Mouse (Mus musculus) embryonic fibroblast, embryonic 13.5 days (primary cell): ENCODE data around the gene Erbb3. TPM values are rescaled to one million over a fixed set of nuclear protein-coding genes. Genes with fewer than 3 reads are reported as not detected.
"Not testable (repeated sequence)": the region's sequence is repeated elsewhere in the genome, so short reads cannot be mapped to it uniquely, and the experiment has no call there.

ENCODE experiments used
- H3K27ac ChIP-seq: 2 replicates; pipeline ENCODE4 v1.5.1; 2012; ENCODE audit warnings: low read length, control low read depth, inconsistent platforms; ENCODE audit not compliant: insufficient read depth
- H3K4me1 ChIP-seq: 2 replicates; pipeline ENCODE4 v1.6.1; 2011; ENCODE audit warnings: low read length; ENCODE audit not compliant: control insufficient read depth, insufficient read depth
- H3K4me3 ChIP-seq: 2 replicates; pipeline ENCODE4 v1.5.1; 2011; ENCODE audit warnings: mild to moderate bottlenecking, control low read depth, low read length; ENCODE audit not compliant: insufficient read depth
- CTCF ChIP-seq: IDR thresholded peaks from 2 replicates; pipeline ENCODE4 v1.5.1; 2011; ENCODE audit warnings: mild to moderate bottlenecking, control low read depth, low read length, moderate library complexity, borderline replicate concordance; ENCODE audit not compliant: insufficient read depth
- POLR2A ChIP-seq: IDR thresholded peaks from 2 replicates; pipeline ENCODE4 v1.6.1; 2011; ENCODE audit warnings: low read depth, mild to moderate bottlenecking, control low read depth, low read length, moderate library complexity
- polyA plus RNA-seq: library from polyadenylated mRNA; stranded (reverse); fragments of >200 nt; gene quantifications from 2 replicates; pipeline ENCODE4 v1.2.4, GENCODE M21; 2011; ENCODE audit warnings: low read depth; ENCODE audit not compliant: missing spikeins, insufficient read length

Erbb3 gene
- polyA plus RNA-seq, 1 experiment, result 0.70 TPM

- TF ChIP-seq CTCF (no peak), POLR2A (no peak; the same call in 1 of the 2 replicates)
- peak overlapping the region; percentile 88 for H3K4me3 ChIP-seq
- H3K4me1 ChIP-seq, result no peaks in the 10 kb centered on the region
- H3K27ac ChIP-seq, result no peak overlapping the region
Measured at GRCm38 (mm10) chr10:128625287-128625894, 35.9 kb upstream of the Erbb3 start.

GRCm38 (mm10) chr10:128623106-128623613 is 33.7 kb upstream of the Erbb3 start:
- H3K4me1 ChIP-seq, H3K4me3 ChIP-seq, H3K27ac ChIP-seq: not testable (repeated sequence)
- TF ChIP-seq POLR2A, result peak; percentile 43; the same call in 1 of the 2 replicates

- H3K4me1 ChIP-seq, result no peaks in the 10 kb centered on the region
- no peak overlapping the region for H3K4me3 ChIP-seq
- TF ChIP-seq CTCF (no peak), POLR2A (0 out of 2 replicates have a peak, but pooled peaks have one; percentile 25)
- H3K27ac ChIP-seq, result no peak overlapping the region
Measured at GRCm38 (mm10) chr10:128622702-128623101, 33.2 kb upstream of the Erbb3 start.

GRCm38 (mm10) chr10:128621986-128622520 is 32.6 kb upstream of the Erbb3 start:
- TF ChIP-seq POLR2A, result 0 out of 2 replicates have a peak, but pooled peaks have one; percentile 41
- no peak for TF ChIP-seq CTCF
- Histone ChIP-seq H3K4me3 (no peak overlapping the region), H3K27ac (no peak overlapping the region), H3K4me1 (no peaks in the 10 kb centered on the region)

GRCm38 (mm10) chr10:128620241-128620640 is 30.8 kb upstream of the Erbb3 start:
- H3K4me1 ChIP-seq, result no peaks in the 10 kb centered on the region
- H3K27ac ChIP-seq, result no peak overlapping the region
- H3K4me3 ChIP-seq, result no peak overlapping the region
- TF ChIP-seq POLR2A (no peak), CTCF (no peak)

GRCm38 (mm10) chr10:128619148-128619547 is 29.7 kb upstream of the Erbb3 start:
- not testable (repeated sequence) for H3K27ac ChIP-seq, H3K4me1 ChIP-seq, H3K4me3 ChIP-seq

GRCm38 (mm10) chr10:128618570-128618969 is 29.1 kb upstream of the Erbb3 start:
- Histone ChIP-seq H3K4me1 (no peaks in the 10 kb centered on the region), H3K4me3 (no peak overlapping the region), H3K27ac (no peak overlapping the region)
- TF ChIP-seq CTCF (no peak), POLR2A (no peak)

- H3K4me3 ChIP-seq, H3K4me1 ChIP-seq, H3K27ac ChIP-seq: not testable (repeated sequence)
Measured at GRCm38 (mm10) chr10:128615798-128616448, 26.5 kb upstream of the Erbb3 start.

- TF ChIP-seq POLR2A (no peak), CTCF (no peak)
- no peak overlapping the region for H3K4me3 ChIP-seq
- H3K4me1 ChIP-seq, result no peaks in the 10 kb centered on the region
- H3K27ac ChIP-seq, result no peak overlapping the region
Measured at GRCm38 (mm10) chr10:128614934-128615333, 25.5 kb upstream of the Erbb3 start.

GRCm38 (mm10) chr10:128613820-128614219 is 24.4 kb upstream of the Erbb3 start:
- not testable (repeated sequence) for H3K4me1 ChIP-seq, H3K27ac ChIP-seq, H3K4me3 ChIP-seq

GRCm38 (mm10) chr10:128613154-128613440 is 23.6 kb upstream of the Erbb3 start:
- TF ChIP-seq CTCF, result no peak
- Histone ChIP-seq H3K4me3 (no peak overlapping the region), H3K27ac (no peak overlapping the region)

More at GRCm38 (mm10) chr10:128613154-128613440, 23.6 kb upstream of the Erbb3 start:
- no peaks in the 10 kb centered on the region for H3K4me1 ChIP-seq
